Mouse (Mus musculus): ENCODE data around the gene Hoxd3.
A peak's percentile ranks its signal among the peaks of the same experiment; 100 is the strongest.

The Hoxd3 gene

DNA sequence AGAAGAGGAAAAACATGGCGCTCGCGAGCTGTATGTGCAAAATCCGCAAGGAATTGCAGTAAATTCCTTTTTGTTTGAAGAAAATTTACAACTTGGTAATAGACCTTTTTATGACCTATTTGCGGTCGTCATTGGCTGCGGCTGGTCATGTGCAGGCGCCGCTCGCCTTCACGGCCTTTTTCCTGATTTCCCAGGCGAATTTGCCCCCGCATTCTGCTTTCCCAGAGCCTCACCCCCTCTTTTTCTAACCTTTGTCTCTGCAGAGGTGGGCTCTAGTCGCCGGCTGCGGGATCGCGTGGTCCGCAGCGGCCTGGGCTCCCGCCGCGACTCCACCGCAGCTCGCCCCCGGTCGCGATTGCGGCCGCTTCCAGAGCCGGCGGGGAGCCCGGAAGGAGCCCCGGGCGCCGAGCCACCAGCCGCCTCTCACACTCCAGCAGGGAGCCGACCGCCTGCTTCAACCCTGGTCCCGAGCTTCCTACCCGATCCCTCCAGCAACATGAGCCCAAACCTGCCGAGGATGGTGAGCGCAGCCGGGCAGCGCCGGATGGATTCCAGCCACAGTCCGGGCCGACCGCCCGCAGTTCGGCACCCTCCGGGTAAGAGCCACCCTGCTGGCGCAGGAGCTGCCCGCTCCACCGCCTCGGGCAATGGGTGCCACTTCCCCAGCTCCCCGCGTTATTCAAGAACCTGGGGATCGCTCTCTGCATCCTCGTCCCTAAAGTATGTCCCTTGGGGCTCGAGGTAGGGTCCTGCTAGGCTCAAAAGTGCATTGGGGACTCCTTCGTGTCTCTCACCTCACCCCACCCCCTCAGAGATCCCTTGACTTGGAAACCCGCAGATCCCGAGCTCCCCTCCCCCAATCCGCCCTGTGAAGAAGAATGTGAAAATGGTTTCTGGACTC is at the start of gene Hoxd3, which contains the start of gene Hoxd4:
Gene Hoxd3 (plus strand): TSS at position 207 of the 901 bp plus-strand sequence.
Gene Hoxd4 (plus strand): TSS at position 209 of the 901 bp plus-strand sequence.
- DNase-seq: no peak

GRCm38 (mm10) chr2:74663291-74663925 is 48.3 kb upstream of the Hoxd3 start:
- DNase-seq: no peak

DNA sequence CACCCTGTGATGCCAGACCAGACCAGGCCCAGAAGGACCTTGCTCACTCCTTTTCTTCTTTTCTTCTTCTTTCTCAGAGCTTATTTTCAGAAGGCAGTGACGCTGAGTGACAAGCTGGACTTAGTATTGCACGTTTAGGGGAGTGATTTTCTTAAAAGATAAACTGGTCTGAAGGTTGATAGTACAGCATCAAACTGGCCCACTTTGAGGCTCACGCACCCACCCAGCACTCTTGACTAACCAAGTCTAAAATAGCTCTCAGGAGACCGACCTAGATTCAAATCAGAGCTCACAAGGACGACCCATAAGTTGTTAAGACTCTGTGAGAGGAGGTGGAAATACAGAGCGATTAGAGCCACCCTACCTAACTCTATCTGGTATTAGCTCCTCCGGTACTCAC is 45.3 kb upstream of the Hoxd3 start:
- no peak for DNase-seq

GRCm38 (mm10) chr2:74667191-74667841 is 44.4 kb upstream of the Hoxd3 start:
- no peak for DNase-seq

- DNase-seq: no peak
Measured at GRCm38 (mm10) chr2:74667842-74668357, 43.8 kb upstream of the Hoxd3 start, which contains the start of gene Hoxd13. Hoxd13 (plus strand) TSS chr2:74668310.

DNA sequence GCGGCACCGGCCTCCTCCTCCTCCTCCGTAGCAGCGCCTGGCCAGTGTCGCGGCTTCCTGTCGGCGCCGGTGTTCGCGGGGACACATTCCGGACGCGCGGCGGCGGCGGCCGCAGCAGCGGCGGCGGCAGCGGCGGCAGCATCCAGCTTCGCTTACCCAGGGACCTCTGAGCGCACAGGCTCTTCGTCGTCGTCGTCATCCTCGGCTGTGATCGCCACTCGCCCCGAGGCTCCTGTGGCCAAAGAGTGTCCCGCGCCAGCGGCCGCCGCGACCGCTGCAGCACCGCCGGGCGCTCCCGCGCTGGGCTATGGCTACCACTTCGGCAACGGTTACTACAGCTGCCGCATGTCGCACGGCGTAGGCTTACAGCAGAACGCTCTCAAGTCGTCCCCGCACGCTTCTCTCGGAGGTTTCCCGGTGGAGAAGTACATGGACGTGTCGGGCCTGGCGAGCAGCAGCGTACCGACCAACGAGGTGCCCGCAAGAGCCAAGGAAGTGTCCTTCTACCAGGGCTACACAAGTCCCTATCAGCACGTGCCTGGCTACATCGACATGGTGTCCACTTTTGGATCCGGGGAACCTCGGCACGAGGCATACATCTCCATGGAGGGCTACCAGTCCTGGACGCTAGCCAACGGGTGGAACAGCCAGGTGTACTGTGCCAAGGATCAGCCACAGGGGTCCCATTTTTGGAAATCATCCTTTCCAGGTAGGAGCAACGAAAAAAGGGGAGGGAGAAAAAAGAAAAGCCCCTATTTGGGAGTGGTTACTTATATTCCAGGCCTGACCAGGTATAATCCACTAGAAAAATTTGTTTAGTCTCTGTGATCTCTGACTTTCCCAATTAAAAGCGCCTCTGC is 43.1 kb upstream of the Hoxd3 start:
- DNase-seq: no peak

DNA sequence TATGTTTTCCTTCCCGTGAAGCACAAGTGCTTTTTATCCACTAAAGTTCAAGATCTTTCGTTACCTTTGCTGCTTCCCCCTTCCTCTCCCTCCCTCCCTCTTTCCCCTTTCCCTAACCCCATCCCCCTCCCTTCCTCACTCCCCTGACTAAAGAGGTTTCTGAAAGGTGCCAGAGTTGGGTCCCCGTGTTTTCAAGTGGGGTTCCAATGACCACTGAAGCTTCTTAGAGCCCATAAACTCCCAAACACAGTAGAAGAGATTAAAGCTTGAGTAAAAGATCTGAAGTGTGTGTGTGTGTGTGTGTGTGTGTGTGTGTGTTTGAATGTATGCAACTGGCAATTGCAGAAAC is 42.5 kb upstream of the Hoxd3 start:
- DNase-seq: no peak

- no peak for DNase-seq
Measured at GRCm38 (mm10) chr2:74669650-74670235, 42.0 kb upstream of the Hoxd3 start.

DNA sequence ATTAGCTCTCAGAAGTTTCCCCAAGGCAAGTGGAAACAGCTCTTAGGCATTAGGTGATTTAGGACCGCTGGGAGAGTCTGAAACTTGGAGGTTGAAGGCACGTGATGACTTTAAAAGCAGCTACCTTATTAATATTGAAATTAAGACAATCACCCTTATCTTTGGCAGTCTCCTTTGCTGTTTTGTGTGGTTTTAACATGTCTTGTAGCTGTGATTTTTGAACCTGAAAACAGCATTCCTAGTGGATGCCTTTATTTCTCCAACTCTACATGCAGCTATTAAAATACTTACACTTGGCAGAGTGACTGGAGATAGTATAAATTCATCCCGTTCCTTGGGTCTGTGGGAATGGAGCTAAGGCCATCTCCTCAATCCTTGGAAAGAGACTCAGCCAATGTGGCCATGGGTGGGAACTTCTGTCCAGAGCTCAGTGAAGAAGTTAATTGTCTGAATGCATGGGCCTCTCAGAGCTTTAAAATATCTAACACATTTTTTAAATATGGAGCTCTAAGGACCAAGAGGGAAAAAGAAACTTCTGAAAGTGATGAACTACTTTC is 41.0 kb upstream of the Hoxd3 start:
- DNase-seq: no peak

DNA sequence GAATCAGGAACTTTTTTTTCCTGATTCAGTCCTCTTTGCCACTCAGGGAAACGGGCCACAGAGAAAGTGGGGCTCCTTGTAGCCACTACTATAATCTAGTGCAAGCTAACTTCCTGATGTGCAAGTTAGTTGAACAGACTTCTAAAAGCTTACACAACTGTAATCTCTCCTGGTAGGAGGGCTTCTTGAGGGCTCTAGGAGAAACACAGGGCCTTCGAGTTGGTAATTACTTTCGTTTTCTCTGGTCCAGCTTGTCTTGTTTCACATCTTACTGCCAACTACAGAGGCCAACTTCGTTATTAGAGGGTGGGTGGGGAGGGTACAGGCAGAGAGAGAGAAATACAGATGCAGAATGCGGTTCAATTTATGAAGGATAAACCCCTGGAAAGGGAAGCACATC is 39.9 kb upstream of the Hoxd3 start:
- DNase-seq: no peak

GRCm38 (mm10) chr2:74672481-74673362 is 39.0 kb upstream of the Hoxd3 start:
- DNase-seq: peak; percentile 51

GRCm38 (mm10) chr2:74673835-74674425 is 37.8 kb upstream of the Hoxd3 start:
- no peak for DNase-seq

DNA sequence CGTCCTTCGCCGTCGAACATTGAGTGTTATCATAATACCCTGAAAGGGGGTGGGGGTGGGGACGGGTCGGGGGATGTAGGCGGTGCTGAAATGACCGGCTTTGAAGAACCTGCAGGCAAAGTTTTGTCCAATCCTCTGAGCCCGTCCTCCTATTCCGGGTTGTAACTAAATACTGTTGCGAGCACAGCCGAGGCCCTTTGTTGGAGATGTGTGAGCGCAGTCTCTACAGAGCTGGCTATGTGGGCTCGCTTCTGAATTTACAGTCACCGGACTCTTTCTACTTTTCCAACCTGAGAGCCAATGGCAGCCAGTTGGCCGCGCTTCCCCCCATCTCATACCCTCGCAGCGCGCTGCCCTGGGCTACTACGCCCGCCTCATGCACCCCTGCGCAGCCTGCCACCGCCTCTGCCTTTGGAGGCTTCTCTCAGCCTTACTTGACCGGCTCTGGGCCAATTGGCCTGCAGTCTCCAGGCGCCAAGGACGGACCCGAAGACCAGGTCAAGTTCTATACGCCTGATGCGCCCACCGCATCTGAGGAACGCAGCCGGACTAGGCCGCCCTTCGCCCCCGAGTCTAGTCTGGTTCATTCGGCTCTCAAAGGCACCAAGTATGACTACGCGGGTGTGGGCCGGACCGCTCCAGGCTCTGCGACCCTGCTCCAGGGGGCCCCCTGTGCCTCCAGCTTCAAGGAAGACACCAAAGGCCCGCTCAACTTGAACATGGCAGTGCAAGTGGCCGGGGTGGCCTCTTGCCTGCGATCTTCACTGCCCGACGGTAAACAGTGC is 36.7 kb upstream of the Hoxd3 start, which contains the start of gene Hoxd12:
Gene Hoxd12 (plus strand): TSS at position 133 of the 785 bp plus-strand sequence.
- no peak for DNase-seq

GRCm38 (mm10) chr2:74675666-74676282 is 36.0 kb upstream of the Hoxd3 start:
- DNase-seq: no peak

- DNase-seq: no peak
Measured at GRCm38 (mm10) chr2:74676376-74677052, 35.2 kb upstream of the Hoxd3 start.

DNA sequence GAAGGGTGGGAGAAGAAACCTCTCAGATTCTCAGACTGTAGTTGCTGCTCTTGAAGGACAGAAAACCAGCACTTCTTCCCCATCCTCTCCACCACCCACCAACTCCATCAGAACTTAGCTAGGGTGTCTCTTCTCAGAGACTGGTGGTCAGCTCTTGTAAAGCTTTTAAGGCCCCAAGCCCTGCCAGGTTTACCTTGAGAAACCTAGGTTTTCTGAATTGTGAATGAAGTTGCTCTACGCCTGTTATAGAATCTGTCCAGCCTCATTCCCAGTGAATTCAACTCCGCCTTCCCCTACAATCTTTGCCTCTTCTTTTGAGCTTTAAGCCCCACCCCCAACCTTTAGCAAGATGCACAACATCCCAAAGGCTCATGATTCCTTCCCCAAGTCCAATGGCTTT is 34.6 kb upstream of the Hoxd3 start:
- DNase-seq: no peak

- no peak for DNase-seq
Measured at GRCm38 (mm10) chr2:74678891-74679595, 32.7 kb upstream of the Hoxd3 start, which contains the start of gene Hoxd11. Hoxd11 (plus strand) TSS chr2:74679557.

All from thymus, postnatal 14 days (tissue).